Mouse (Mus musculus) brain, adult 2 months (tissue): ENCODE measurements around the gene Nap1l4.

Experiments used
- DNase-seq: peaks from one replicate; pipeline ENCODE4 v3.0.0; 2011; ENCODE audit warnings: low read depth, low spot score

Gene Nap1l4

DNA sequence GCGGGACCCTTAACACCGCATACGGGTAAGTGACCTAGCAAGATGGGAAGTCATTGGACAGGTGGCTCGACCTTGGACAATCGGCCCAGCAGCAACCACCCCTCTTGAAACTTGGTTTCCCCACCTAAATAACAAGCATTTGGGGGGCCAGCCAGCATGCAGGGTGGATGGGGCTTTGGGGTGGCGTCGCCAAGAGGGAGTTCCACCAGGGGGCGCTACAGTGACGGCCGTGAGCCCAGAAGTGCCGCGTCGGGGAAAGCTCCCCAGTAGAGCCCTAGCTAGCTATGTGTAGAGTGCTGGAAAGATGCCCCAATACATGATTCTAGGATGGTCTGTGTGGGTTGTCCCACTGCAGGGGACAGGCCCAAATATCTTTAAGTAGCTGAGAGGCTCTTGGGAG lies 68.4 kb downstream of the Nap1l4 start:
- peak; percentile 62 for DNase-seq

DNA sequence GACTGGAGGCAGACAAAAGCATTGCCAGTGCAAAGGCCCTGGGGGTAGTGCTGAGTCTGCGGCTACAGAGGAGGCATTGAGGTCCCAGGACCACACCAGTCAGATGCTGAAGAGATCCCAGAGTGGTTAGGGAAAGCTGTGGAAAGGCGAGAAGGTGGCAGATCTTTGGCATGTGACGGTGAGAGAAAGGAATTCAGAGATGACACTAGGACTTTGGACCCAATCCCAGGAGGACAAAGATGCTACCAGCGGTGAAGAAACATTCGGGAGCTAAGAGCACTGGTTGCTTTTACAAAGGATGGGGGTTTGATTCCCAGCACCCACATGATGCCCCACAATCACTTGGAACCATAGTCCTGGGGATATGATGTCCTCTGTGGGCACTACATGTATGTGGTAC lies 71.1 kb downstream of the Nap1l4 start:
- no peak for DNase-seq

DNA sequence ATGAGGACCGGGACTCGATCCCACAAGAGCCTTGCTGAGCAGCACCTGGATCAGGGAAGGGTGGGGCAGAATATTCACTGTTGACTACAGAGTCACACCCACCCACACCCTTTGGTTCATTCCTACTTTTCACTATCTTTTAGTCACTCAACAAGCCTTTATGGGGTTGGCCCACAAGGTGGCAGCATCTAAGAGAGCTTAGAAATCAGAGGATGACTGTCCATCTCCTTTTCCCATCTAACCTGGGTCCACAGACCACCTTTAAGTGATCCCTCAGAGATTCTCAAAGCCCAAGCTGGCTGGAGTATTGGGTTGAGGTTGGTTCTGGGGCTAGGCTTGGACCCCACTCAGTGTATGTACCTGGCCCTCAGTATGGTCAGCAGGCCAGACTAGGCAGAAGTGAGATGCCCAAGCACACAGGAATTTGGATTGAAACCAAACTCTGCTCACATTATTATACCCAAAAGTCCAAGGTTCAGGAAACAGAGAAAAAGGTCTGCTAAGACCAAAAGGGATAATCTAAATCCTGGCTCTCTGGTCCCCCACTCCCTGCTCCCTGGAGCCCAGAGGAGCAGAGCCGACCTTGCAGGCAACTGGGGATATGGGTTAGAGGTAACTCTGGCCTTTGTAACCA lies 72.1 kb downstream of the Nap1l4 start:
- no peak for DNase-seq

DNA sequence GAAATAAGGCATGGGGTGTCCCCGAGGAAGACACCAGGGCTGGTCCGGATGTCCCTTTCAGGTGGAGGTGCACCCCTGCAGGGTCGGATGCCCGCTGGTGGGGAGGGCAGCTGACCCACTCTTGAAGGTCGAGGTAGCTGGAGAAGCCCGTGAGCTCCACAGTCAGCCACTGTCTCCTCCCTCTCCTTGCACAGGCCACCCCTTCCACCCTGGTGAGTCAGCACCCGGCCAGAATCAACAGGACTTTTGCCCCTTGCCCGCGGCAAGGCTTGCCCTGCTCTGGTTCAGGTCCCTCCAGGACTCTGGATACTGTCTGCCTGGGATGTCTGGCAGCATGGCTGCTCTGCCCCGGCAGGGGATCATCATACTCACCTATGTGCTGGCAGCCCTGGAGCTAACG lies 73.0 kb downstream of the Nap1l4 start:
- DNase-seq, result no peak

DNA sequence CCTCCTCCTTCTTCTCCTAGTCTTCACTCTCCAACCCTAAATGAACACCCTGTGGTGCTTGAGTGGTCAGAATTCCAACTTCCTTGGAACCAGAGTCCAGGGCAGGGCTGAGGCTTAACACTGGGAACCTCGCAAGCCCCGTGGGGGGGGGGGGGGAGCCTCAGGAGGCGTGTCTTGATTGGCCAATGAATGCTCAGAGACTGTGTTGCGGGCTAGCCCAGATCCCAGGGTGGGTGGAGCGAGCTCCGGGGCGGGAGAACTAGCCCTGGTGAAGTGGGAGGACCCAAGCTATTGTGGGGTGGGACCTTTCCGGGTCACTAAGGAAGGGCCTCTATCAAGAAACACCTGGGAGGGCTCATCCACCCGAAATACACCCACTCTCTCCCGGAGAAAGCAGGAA lies 74.1 kb downstream of the Nap1l4 start:
- no peak for DNase-seq

DNA sequence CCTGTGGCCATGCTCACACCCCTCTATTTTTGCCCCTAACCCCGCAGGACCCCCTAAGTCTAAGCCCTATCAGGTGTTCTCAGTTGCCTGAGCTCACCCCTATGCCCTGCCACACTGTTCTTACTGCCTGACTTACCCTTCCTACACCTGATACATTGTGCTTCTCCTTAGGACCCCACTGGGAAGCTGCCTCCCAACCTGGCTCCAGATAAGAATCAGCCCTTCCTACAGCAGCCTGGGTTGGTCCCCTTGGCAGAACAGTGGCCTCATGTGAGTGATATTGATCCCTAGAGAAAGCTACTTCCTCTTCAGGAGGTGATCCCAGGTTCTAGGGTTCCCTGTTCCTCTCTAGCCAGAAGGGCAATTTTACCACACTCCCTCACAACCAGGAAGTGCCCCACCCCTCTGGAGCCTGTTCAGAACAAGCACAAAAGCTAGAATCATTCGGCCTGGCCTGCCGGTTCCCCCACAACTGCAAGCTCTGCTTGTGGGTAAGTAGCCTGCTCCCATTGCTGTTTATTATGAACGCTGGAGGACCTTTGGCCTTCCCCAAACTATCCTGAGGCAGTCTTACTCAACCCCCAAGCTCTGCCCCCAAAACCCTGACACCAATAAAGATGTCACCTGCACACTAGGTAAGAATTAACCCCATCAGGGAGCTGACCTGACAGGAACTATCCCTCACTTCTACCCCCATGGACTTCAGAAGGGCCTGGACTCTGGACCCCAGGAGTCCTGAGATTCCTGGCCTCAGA lies 75.4 kb downstream of the Nap1l4 start, which contains the start of gene Slc22a18:
Gene Slc22a18, plus strand, starts transcription at position 390 of the 755 bp plus-strand sequence.
- no peak for DNase-seq

DNA sequence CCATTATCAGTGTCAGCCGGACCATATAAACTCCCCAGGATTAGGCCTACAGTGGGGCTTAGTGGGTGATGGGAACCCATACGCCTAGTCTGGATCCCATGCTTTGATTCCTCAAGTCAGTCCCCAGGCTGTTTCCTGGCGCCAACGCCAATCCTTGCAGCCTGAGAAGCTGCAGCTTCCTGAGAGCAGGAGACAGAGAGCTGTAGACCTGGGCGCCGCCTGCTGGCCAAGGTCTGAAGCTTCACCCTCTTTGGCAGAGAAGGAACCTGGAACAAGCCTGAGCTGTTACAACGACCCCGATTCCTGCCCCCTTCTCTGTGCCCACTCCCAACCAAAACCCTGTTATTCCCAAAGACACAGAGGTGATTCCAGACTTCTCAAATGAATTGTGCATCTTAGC lies 79.0 kb downstream of the Nap1l4 start:
- peak; percentile 81 for DNase-seq

DNA sequence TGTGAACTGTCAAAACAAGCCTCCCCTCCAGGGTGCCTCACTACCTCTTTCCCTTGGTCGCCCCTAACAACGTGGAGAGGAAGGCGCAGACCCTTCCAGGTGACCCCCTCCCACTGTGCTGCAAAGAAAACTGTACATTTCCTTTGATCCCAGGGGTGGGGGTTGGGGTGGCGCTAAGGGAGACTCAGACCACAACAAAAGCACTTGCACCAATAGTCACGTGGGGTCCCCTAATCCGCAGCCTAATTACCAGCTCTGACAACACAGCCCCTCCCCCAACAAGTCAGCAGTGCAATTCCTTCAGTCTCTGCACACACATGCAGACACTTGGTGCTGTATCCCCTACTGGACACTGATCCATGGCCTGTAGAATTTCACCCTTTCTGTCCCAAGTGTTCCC lies 81.2 kb downstream of the Nap1l4 start:
- DNase-seq, result no peak

DNA sequence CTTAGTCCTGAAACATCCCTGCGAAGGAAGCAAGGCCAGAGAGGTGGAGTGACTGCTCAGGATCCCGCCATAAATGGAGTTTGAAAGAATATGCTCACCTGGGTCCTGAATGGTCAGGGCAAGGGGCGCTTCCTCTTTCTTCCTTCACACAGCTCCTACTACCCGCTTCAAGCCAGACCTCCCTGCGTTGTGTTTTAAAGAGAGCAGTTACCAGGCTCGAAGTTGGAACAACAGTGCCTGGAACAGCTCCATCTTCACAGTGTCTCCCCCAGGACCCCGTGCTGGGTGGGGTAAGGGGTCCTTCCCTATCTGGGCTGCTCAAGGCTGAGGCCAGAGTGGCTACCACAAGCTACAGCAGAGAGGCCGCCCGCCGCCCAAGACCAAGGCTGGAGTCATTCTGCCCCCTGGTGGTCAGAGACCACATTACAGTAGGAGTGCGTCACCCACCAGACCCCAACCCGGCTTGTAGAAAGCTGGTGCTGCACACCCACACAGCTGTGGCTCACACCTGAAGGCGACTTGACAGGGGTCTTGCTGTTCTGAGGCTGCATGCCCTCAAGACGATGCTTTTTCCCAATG lies 82.7 kb downstream of the Nap1l4 start:
- peak; percentile 61 for DNase-seq

DNA sequence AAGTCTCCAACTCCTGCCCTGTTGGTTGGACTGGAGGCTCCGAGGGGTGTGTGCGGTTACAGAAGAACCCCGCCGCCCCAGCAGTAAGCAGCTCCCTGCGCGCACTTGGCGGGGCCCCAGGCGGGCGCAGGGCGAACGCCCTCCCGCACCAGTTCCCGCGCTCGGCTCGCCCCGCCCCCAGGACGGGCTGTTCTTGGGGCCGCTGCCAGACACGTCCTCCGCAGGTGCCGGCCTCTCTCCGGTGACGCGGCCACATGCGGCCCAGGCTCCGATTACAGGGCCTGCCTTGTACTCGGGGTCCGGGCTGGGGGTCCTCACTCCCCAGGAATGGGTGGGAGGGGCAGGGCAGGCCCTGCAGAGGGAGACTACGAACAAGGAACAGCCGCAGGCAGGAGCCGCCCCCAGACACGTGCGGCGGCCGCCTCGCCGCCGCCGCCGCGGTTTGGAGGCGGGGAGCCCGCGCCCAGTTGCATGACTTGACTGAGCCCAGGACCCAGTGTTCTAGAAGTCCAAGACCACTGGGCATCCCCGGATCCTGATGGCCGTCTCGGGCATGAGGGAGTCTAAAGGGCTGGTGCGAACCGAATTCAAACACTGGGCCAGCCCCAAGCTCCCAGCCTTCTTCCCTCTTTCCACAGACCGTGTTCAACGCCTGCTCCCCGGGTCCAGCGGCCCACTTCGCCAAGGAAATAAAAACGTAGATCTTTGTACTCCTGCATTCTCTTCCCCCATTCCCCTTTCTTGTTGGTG lies 83.9 kb downstream of the Nap1l4 start:
- DNase-seq, result no peak

DNA sequence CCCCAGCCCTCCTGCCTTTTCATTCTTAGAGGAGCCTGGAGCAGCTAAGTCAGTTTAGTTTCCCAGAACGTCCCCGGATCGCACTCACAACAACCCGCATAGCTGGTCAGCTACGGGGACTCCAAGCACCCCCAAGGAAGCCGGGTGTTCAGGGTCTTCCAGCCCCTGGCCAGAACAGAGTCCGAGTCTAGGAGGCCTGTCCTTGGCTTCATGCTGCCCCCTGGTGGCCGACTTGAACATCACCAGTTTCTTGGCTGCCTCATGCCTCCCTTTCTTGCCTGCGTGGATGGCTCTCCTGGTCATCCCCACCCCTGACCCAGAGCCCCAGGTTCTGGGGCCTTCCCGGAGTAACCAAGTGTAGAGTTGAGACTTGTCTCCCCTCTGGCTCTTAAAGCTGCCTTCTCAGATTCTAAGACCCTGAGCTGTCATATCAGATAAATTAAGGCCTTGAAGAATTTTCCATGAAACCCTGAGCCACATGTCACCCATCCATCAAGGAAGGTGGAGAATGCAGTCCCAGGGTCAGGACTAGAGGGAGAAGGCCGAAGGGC lies 85.0 kb downstream of the Nap1l4 start:
- peak; percentile 77 for DNase-seq
